Mouse (Mus musculus): Measurements from ENCODE around the gene Tmem115. TPM values are rescaled to one million over a fixed set of nuclear protein-coding genes. Genes with fewer than 3 reads are reported as not detected.
A peak's percentile ranks its signal among the peaks of the same experiment; 100 is the strongest.

Tmem115 gene
- polyA plus RNA-seq, 1 experiment: 28.6 TPM

- Histone ChIP-seq H3K27ac (ENCODE audit: insufficient read depth, low read length) (no peak overlapping the region), H3K27me3 (ENCODE audit: control insufficient read depth, insufficient read depth, low read length) (no peaks in the 10 kb centered on the region), H3K4me1 (ENCODE audit: control insufficient read depth, insufficient read depth, insufficient read length) (peaks cover 33% of the 10 kb centered on the region), H3K36me3 (ENCODE audit: control insufficient read depth, insufficient read depth, low read length) (peaks cover 3% of the 10 kb centered on the region; the same call in 1 of the 2 replicates), H3K4me3 (ENCODE audit: extremely low read depth, insufficient read depth, insufficient read length) (no peak overlapping the region)
- WGBS: 92% methylated on average over 10 of the region's 10 CpGs
- no peak for TF ChIP-seq CTCF (IDR thresholded peaks at IDR 0.05; ENCODE audit: extremely low read depth, insufficient read depth, insufficient read length, insufficient replicate concordance)
- TF ChIP-seq POLR2A (IDR thresholded peaks at IDR 0.05; ENCODE audit: low read depth, low read length): no peak
- DNase-seq (ENCODE audit: low read depth in 1 of 2, low spot score in 2 of 2): no peak
Observed at GRCm38 (mm10) chr9:107548820-107549219, 15.1 kb downstream of the Tmem115 start.

DNA sequence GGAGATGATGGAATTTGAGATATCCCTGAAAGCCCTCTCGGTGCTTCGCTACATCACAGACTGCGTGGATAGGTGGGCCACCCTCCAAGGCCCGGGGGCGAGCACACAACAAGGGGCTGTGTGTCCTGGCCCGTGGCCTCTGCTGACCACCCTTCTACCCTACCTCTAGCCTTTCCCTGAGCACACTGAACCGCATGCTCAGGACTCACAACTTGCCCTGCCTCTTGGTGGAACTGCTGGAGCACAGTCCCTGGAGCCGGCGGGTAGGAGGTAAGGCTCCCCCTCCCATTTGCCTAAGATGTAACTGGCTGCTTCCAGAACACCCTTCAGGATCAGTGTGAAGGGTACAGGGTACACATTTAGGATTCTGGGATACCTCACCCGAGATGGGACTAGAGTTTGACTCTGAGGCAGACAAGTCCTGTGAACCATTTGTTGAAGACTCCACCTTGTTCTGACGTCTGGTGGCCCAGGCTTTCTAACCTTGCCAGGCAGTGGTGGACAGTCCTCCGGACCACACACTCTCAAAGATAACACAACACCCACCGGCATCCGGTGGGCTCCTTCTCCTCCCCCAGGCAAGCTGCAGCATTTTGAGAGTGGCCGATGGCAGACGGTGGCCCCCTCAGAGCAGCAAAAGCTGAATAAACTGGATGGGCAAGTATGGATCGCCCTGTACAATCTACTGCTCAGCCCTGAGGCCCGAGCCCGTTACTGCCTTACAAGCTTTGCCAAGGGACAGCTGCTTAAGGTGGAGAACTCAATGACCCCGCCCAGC, 15.7 kb downstream of the Tmem115 start:
- Histone ChIP-seq H3K27me3 (ENCODE audit: control insufficient read depth, insufficient read depth, low read length) (no peaks in the 10 kb centered on the region), H3K4me3 (ENCODE audit: extremely low read depth, insufficient read depth, insufficient read length) (no peak overlapping the region), H3K4me1 (ENCODE audit: control insufficient read depth, insufficient read depth, insufficient read length) (peaks cover 33% of the 10 kb centered on the region), H3K36me3 (ENCODE audit: control insufficient read depth, insufficient read depth, low read length) (peaks cover 3% of the 10 kb centered on the region; the same call in 1 of the 2 replicates), H3K27ac (ENCODE audit: insufficient read depth, low read length) (no peak overlapping the region)
- DNase-seq (ENCODE audit: low read depth in 1 of 2, low spot score in 2 of 2): no peak
- no peak for TF ChIP-seq CTCF (IDR thresholded peaks at IDR 0.05; ENCODE audit: extremely low read depth, insufficient read depth, insufficient read length, insufficient replicate concordance)
- no peak for TF ChIP-seq POLR2A (IDR thresholded peaks at IDR 0.05; ENCODE audit: low read depth, low read length)
- WGBS: 96% methylated on average over 20 of the region's 20 CpGs

DNA sequence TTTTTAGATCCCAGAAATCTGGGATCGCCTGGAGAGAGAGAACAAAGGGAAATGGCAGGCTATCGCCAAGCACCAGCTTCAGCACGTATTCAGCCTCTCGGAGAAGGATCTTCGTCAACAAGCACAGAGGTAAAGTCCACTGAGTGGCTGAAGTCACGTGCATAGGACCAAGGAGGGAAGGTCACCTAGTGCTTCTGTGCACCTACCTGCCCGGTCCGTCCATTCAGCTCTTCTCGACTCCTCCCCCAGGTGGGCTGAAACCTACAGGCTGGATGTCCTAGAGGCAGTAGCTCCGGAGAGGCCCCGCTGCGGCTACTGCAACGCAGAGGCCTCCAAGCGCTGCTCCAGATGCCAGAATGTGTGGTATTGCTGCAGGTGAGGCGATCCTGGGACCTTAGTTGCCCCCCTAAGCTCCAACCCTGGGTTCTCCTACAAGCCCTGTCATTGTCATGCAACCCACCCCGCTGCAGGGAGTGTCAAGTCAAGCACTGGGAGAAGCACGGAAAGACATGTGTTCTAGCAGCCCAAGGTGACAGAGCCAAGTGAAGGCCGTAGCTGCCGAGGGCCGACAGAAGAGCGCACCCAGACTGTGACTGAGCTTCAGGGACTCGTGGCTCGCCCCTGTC, 16.9 kb downstream of the Tmem115 start:
- Histone ChIP-seq H3K4me3 (ENCODE audit: extremely low read depth, insufficient read depth, insufficient read length) (no peak overlapping the region), H3K36me3 (ENCODE audit: control insufficient read depth, insufficient read depth, low read length) (no peaks in the 10 kb centered on the region), H3K27ac (ENCODE audit: insufficient read depth, low read length) (peak overlapping the region; percentile 62), H3K27me3 (ENCODE audit: control insufficient read depth, insufficient read depth, low read length) (no peaks in the 10 kb centered on the region), H3K4me1 (ENCODE audit: control insufficient read depth, insufficient read depth, insufficient read length) (peaks cover 33% of the 10 kb centered on the region)
- WGBS: 64% methylated on average over 23 of the region's 23 CpGs
- TF ChIP-seq CTCF (IDR thresholded peaks at IDR 0.05; ENCODE audit: extremely low read depth, insufficient read depth, insufficient read length, insufficient replicate concordance) (no peak), POLR2A (IDR thresholded peaks at IDR 0.05; ENCODE audit: low read depth, low read length) (no peak)
- DNase-seq (ENCODE audit: low read depth in 1 of 2, low spot score in 2 of 2): no peak

DNA sequence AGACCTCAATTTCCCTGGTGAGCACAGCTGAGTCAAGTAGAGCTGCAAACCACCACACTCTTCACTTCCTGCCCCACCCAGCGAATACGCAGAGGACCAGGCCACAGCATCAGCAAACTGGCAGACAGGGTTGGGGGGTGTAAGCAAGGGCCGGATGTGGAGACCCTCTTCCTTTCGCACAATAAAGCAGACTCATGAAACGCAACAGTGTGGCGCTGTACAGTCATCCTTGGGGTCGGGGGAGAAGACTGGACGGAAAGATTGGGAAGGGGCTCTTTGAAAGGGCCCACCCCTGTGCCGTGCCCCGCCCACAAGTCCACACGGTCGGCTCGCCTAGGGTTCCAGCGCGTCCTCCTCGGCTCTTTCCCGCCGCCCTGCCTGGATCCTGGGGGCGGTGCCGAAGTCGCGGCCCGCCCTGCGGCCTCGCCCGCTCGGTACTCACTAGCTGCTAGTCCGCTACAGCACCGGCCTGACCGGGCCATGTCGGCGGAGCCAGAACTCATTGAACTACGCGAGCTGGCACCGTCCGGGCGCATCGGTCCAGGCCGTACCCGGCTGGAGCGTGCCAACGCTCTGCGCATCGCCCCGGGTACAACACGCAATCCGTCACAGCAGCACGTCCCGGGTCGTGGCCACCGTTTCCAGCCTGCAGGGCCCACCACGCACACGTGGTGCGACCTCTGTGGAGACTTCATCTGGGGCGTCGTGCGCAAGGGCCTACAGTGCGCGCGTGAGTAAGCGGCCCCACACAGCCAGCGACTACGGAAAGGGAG, 17.6 kb downstream of the Tmem115 start, which contains the start of gene Rassf1:
TSS of gene Rassf1 (plus strand) at position 439 of the 773 bp plus-strand sequence.
- H3K36me3 ChIP-seq (ENCODE audit: control insufficient read depth, insufficient read depth, low read length): no peaks in the 10 kb centered on the region
- 4% methylated on average over 63 of the region's 63 CpGs for WGBS
- peak within 1 kb of the TSS; percentile 58 for H3K4me3 ChIP-seq (ENCODE audit: extremely low read depth, insufficient read depth, insufficient read length)
- peak within 1 kb of the TSS; percentile 80 for H3K27ac ChIP-seq (ENCODE audit: insufficient read depth, low read length)
- peak; percentile 73 to 74 for DNase-seq (ENCODE audit: low read depth in 1 of 2, low spot score in 2 of 2)
- H3K4me1 ChIP-seq (ENCODE audit: control insufficient read depth, insufficient read depth, insufficient read length): peaks cover 36% of the 10 kb centered on the region
- H3K27me3 ChIP-seq (ENCODE audit: control insufficient read depth, insufficient read depth, low read length): no peaks in the 10 kb centered on the region
- TF ChIP-seq CTCF (IDR thresholded peaks at IDR 0.05; ENCODE audit: extremely low read depth, insufficient read depth, insufficient read length, insufficient replicate concordance) (no peak), POLR2A (IDR thresholded peaks at IDR 0.05; ENCODE audit: low read depth, low read length) (no peak)

DNA sequence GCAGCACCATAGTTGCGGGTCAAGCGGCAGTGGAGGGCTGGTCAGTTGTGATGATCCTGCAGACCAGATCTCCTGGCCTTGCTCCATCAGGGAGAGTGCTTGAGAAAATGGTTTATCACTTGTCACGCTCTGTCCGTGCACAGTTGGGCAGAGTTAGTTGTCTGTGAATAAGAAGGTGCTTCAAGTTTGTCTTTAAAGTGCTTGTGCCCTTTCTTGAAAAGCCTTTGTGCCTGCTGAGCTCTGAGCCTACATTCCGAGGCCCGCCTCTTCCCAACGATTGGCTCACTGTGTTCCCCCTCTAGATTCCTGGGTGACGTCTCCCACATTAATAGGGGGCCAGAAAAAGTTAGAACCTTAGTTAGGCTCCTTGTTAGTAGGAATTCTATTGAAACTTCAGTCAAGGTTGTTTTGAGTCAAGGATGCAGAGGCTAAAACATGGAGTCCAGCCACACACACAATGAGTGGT, 18.2 kb downstream of the Tmem115 start:
- 53% methylated on average over 8 of the region's 8 CpGs for WGBS
- no peaks in the 10 kb centered on the region for H3K27me3 ChIP-seq (ENCODE audit: control insufficient read depth, insufficient read depth, low read length)
- H3K4me1 ChIP-seq (ENCODE audit: control insufficient read depth, insufficient read depth, insufficient read length): peaks cover 38% of the 10 kb centered on the region
- no peak for DNase-seq (ENCODE audit: low read depth in 1 of 2, low spot score in 2 of 2)
- H3K36me3 ChIP-seq (ENCODE audit: control insufficient read depth, insufficient read depth, low read length): no peaks in the 10 kb centered on the region
- TF ChIP-seq CTCF (IDR thresholded peaks at IDR 0.05; ENCODE audit: extremely low read depth, insufficient read depth, insufficient read length, insufficient replicate concordance): no peak
- no peak for TF ChIP-seq POLR2A (IDR thresholded peaks at IDR 0.05; ENCODE audit: low read depth, low read length)
- peak overlapping the region; percentile 80 for H3K27ac ChIP-seq (ENCODE audit: insufficient read depth, low read length)
- peak overlapping the region; percentile 58; the same call in 1 of the 2 replicates for H3K4me3 ChIP-seq (ENCODE audit: extremely low read depth, insufficient read depth, insufficient read length)

DNA sequence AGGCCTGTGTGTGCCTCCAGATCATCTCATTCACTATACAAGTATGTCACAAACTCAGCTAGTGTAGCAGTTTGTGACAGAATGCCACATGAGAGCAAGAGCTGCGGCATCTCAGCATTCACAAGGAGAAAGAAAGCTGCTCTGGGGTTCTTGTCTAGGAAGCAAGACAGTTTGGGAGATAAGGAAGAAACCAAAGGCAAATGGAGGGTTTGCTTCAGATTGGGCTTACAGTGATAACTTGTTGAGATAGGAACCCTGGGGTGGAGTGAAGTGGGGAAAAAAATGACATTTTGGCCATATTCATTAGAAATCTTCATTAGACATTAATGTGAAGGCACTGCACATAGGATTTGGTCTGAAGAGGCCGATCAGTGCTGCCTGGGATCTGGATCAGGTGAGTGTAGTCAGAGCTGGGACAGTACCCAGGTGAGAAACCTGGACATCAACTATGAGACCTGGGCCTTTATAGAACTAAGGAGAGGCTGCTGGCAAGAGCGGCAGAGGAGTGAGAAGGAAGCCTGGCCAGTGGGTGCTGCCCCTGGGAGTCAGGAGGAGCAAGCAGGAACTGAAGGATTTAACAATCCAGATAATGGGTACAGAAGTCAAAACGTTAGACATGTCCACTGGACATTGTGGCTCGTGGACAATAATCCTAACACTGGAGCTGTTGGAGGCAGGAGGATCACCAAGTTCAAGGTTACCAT, 19.1 kb downstream of the Tmem115 start:
- Histone ChIP-seq H3K36me3 (ENCODE audit: control insufficient read depth, insufficient read depth, low read length) (peaks cover 8% of the 10 kb centered on the region), H3K27me3 (ENCODE audit: control insufficient read depth, insufficient read depth, low read length) (no peaks in the 10 kb centered on the region), H3K27ac (ENCODE audit: insufficient read depth, low read length) (no peak overlapping the region), H3K4me3 (ENCODE audit: extremely low read depth, insufficient read depth, insufficient read length) (no peak overlapping the region), H3K4me1 (ENCODE audit: control insufficient read depth, insufficient read depth, insufficient read length) (peaks cover 31% of the 10 kb centered on the region)
- TF ChIP-seq POLR2A (IDR thresholded peaks at IDR 0.05; ENCODE audit: low read depth, low read length): no peak
- TF ChIP-seq CTCF (IDR thresholded peaks at IDR 0.05; ENCODE audit: extremely low read depth, insufficient read depth, insufficient read length, insufficient replicate concordance): no peak
- no peak for DNase-seq (ENCODE audit: low read depth in 1 of 2, low spot score in 2 of 2)
- 83% methylated on average over 5 of the region's 5 CpGs for WGBS
